Mouse (Mus musculus) cerebellum, adult (tissue): ENCODE data around the gene Golga5.
"Not testable (repeated sequence)": the region's sequence is repeated elsewhere in the genome, so short reads cannot be mapped to it uniquely, and the experiment has no call there.

Experiments used
- ATAC-seq: cut with Nextera tagmentation; 2 replicates; pipeline ENCODE4 v1.9.2; 2017; ENCODE audit warnings: mild to moderate bottlenecking, moderate library complexity, mixed read lengths; ENCODE audit not compliant: insufficient number of reproducible peaks, low FRiP score, low TSS enrichment

The Golga5 gene

DNA sequence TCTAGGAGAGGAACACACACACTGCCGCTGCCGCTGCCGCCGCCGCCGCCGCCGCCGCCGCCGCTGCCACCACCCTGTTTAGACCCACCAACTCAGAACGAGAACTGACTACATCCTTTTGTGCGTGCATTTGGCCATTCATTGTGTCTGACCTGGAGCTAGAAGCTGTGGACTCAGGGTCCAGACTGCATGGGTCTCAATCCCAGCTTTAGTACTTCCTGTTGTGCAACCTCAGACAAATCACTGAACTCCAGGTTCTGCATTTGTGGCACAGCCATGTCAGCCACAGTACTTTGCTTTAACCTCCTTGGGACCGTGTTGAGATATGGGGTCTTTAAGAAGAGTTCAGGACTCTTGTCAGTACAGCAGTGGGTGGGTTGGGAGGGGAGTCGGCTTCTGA is 26.3 kb upstream of the Golga5 start:
- ATAC-seq = no peak

GRCm38 (mm10) chr12:102443676-102444075 is 25.3 kb upstream of the Golga5 start:
- no peak for ATAC-seq

- ATAC-seq = no peak
These were observed 23.5 kb upstream of the Golga5 start for GRCm38 (mm10) chr12:102445436-102445835.

DNA sequence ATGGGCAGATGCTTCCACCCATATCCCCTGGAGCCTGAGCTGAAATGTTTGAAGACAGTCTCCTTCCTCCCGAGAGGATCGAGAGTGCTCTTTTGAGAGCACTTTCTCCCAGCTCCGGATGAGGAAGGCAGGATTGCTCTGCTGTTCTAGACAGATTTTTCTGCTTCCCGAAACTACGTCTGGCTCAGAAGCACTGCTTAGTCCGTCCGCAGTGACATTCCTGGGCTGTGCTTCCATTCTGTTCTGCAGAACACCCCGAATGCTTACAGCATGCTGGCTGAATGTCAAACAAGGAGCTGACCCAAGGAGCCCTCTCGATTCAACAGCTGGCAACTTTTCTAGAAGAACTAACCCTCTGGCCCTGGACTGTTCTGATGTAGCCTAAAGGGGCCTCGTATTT is 18.5 kb upstream of the Golga5 start:
- no peak for ATAC-seq

DNA sequence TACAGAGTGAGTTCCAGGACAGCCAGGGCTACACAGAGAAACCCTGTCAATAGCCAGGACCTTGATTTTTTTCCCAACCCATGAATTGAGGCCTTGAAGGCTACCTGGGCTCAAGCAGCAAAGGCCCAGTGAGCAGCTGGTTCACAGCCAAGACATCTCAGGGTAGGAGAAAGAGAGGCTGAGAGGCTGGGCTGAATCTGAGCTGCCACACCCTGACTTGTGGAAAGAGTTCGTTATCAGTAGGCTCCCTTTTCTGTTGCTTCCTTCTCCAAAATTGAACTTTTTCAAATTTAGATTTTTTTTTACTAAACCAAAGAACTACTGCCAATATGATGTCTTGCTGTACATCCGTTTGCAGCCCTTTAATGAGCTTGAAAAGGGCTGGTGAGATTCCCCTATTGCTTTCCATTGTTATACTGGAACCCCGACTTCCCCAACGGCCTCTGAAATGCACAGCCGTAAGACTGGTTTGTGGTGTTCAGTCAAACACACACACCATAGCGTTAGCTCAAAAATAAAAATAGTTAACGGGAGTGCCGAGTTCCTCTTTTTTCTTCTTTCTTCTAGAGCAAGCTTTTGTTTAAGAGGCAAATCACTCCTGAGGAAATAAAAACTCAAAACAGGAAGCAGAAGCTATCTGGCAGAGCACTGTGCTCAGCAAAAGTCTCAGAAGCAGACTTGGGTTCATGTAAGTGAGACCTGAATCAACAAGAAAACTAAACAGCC is 17.6 kb upstream of the Golga5 start:
- no peak for ATAC-seq

DNA sequence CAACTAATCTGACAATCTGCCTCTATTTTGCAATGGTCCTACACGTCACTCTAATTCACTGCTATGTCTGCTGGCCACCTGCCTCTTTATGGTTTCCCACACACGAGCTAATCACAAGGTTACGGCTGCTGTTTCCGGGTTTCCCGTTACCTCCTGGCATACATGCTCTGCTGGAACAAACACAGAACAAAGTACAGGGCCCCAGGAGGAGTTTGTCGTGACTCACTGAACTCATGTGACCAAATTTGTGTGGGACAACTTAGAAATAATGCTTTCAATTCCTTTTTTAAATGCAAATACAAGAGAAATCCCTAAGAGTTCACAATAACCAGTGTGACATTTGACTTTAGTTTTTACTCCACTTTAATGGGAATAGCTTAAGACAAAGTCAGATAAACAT is 15.4 kb upstream of the Golga5 start:
- no peak for ATAC-seq

DNA sequence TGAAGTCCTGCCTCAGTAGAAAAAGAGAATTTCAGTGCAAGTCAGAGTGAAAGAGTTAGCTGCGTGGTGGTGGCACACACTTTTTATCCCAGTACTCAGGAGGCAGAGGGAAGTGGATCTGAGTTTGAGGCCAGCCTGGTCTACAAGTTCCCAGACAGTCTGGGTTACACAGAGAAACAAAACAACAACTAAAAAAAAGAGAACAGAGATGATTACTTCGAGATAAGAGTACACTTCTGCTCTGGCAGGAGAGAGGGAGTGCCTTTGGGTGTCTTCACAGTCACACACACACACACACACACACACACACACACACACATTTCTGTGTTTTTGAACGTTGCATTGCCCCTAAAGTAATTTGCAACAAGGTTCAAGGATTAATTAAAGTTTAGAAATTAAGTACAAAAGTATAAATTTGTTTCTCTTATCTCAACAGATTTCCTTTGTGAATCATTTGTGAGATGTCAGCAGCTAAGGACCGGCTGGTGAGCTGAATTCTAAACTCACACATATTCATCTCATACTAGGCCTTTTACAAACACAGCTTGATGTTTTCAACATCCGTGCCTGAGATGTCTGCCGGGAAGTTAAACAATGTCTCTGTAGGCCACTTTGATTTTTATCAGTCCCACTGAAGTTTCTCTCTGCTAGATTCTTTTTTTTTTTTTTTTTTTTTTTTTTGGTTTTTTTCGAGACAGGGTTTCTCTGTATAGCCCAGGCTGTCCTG is 12.3 kb upstream of the Golga5 start:
- no peak for ATAC-seq

DNA sequence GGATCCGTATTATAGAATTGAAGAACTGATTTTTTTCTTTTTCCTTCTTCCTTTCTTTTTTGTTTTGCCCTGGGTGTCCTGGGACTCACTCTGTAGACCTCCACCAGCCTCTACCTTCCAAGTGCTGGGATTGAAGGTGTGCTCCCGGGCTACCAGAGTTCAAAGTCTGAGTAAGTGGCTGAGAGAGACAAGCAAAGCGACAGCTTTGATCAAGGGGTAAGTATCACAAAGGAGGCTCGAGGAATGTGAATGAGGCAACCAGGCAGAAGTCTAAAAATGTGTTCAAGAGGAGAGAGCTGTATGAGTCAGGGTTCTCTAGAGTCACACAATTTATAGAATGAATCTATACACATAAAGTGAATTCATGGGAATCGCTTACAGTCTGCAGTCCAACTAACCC is 8.9 kb upstream of the Golga5 start:
- no peak for ATAC-seq

- ATAC-seq = no peak
These were observed 7.8 kb upstream of the Golga5 start for GRCm38 (mm10) chr12:102461177-102461576.

DNA sequence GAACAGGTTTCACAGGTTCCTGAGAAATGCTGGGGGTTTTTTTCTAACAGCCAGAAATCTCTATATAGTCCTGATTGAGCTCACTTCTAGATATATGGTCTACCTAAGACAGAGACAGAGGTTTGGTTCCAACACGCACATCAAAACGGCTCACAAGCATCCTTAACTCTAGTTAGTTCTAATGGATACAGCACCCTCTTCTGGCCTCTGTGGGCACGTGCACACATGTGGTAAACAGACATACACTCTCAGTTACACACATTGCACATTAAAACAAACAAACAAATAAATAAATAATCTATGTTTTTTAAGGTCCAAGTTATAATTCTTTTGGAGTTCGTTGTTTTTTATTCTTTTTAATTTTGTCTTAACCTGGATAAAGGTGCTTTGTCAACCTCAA is 4.3 kb upstream of the Golga5 start:
- no peak for ATAC-seq

DNA sequence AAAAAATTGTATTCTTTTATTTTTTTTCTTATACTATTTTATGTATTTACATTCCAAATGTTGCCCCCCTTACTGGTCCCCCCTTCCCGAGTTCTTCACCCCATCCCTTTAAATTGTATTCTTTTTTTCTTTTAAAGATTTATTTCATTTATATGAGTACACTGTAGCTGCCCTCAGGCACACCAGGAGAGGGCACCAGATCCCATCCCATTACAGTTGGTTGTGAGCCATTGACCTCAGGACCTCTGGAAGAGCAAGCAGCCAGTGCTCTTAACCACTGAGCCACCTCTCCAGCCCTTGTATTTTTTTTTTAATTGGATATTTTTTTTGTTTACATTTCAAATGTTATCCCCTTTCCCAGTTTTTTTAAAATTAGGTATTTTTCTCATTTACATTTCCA is 799 bp upstream of the Golga5 start:
- no peak for ATAC-seq

GRCm38 (mm10) chr12:102474411-102474810 is 5.5 kb downstream of the Golga5 start:
- ATAC-seq = no peak

GRCm38 (mm10) chr12:102480481-102480880 is 11.5 kb downstream of the Golga5 start:
- no peak for ATAC-seq

- ATAC-seq = no peak
These were observed 16.0 kb downstream of the Golga5 start for GRCm38 (mm10) chr12:102484946-102485345.

DNA sequence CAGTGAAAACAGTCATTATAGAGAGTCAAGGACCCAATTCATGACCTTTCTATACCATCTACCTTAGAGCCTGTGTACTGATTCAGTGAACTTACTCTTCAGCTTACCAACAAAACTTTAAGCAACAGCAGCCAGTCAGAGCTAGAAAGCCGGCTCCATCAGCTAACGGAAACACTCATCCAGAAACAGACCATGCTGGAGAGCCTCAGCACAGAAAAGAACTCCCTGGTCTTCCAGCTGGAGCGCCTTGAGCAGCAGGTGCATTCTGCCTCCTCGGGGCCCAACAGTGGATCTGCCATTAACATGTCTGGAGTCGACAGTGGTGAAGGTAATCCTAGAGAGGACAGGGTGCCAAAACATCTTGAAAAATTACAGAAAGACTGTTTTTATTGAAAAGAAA is 23.0 kb downstream of the Golga5 start:
- ATAC-seq = no peak

GRCm38 (mm10) chr12:102495754-102496153 is 26.8 kb downstream of the Golga5 start:
- ATAC-seq = not testable (repeated sequence)

DNA sequence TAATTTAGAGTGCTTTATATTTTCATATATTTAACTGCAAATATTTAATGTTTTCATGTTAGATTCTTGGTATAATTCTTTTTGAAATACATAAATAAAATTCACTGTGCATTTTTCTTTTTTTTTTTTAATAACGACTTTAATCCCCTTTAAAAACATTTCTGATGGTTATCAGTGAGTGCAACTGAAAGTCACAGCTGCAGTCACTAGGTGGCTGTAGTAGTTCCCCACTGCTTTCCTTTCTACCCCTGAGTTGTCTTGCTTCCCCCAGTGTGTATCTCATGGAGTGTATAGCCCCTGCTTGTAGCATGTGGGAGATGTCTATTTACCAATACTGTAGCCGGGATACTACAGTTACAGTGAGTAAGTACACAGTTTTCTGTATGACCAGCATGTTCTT is 29.0 kb downstream of the Golga5 start:
- ATAC-seq = no peak

GRCm38 (mm10) chr12:102498726-102499125 is 29.8 kb downstream of the Golga5 start:
- ATAC-seq = no peak

DNA sequence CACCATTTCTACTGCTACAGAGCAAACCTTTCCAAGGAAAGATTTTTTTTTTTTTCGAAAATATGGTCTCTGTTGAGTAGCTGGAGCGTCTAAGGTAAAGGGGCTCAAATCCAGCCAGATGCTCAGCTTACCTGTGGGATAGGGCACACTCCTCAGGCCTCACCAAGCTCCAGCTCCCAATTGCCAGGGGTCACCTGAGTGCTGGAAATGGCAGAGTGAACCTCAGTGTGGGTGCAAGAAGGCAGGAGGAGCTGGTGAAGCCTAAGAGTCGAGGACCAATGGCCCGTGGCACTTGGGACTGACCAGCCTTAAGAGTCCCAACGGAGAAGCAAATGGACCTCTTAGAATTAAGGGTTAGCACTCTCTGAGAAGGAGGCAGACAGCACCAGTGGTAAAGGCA is 30.3 kb downstream of the Golga5 start:
- ATAC-seq = no peak

- no peak for ATAC-seq
These were observed 30.8 kb downstream of the Golga5 start for GRCm38 (mm10) chr12:102499723-102500122.

DNA sequence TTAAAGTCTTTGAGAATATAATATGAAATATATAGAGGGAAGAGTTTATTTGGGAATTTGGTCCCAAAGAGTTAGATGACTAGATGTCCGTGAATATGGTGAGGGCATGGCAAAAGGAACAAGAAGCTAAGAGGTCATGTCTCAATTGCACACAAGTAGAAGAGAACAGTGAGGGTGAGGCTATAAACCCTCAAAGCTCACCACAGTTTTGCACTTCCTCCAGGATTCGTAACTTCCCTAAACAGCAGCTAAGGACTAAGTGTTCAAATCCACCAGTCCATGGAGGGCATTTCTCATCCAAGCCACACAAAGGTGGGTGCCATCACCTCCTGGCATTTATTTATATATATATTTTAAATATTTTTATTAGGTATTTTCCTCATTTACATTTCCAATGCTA is 32.1 kb downstream of the Golga5 start:
- no peak for ATAC-seq
